Mouse (Mus musculus) small intestine, adult 2 months (tissue): Measurements from ENCODE around the gene Ust.

Experiments
- CTCF ChIP-seq: fragments of 200-500 bp; IDR thresholded peaks from 2 replicates; pipeline ENCODE4 v1.5.1; 2012; ENCODE audit warnings: low read depth, mild to moderate bottlenecking, control low read depth, inconsistent platforms, low read length, moderate library complexity, mixed read lengths; ENCODE audit not compliant: insufficient replicate concordance, insufficient read length; ENCODE audit errors: extremely low read depth
- POLR2A ChIP-seq: fragments of 200-500 bp; IDR thresholded peaks from 2 replicates; pipeline ENCODE4 v1.6.1; 2012; ENCODE audit warnings: low read depth, mild to moderate bottlenecking, control low read depth, inconsistent platforms, low read length, moderate library complexity

DNA sequence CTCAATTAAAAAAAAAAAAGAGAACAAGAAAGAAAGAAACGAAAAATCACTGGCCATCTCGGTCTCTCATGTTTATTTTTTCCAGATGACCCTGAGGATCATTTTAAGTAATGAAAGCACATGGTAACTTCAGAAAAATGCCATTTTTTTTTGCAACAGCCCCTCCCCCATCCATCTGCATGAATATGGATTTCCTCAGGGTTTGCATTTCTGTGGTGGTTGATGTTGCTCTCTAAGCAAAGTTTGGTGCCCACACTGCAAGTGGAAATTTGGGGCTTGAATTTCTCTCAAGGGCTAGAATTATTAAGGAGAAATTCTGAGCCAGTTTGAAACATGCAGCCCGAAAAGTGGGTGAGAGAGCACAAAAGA is 290.3 kb downstream of the Ust start:
- TF ChIP-seq CTCF (no peak), POLR2A (no peak)
